Mouse (Mus musculus) neural tube, embryonic 11.5 days (tissue): ENCODE data around the gene Lmo7. TPM values are rescaled to one million over a fixed set of nuclear protein-coding genes. Genes with fewer than 3 reads are reported as not detected.

ENCODE experiments used
- ATAC-seq: fragments of 200-750 bp; cut with Nextera tagmentation; 2 replicates; pipeline ENCODE4 v1.8.0; 2017; ENCODE audit warnings: moderate number of reproducible peaks, mild to moderate bottlenecking, moderate TSS enrichment, moderate library complexity; ENCODE audit not compliant: insufficient read depth, low FRiP score, low TSS enrichment
- DNase-seq: peaks from one replicate; pipeline ENCODE4 v3.0.0-alpha.2; 2015; ENCODE audit warnings: low spot score
- H3K27ac ChIP-seq: fragments of 300-500 bp; sonication (generic); 2 replicates; pipeline ENCODE4 v1.5.1; 2014; ENCODE audit warnings: low read depth, mild to moderate bottlenecking, low read length
- H3K27me3 ChIP-seq: fragments of 300-500 bp; sonication (generic); 2 replicates; pipeline ENCODE4 v1.6.1; 2014; ENCODE audit warnings: mild to moderate bottlenecking, low read length, mixed read lengths; ENCODE audit not compliant: control insufficient read depth, insufficient read depth
- H3K36me3 ChIP-seq: fragments of 300-500 bp; sonication (generic); 2 replicates; pipeline ENCODE4 v1.6.1; 2014; ENCODE audit warnings: mild to moderate bottlenecking, low read length, moderate library complexity, mixed read lengths; ENCODE audit not compliant: control insufficient read depth, insufficient read depth
- H3K4me1 ChIP-seq: fragments of 300-500 bp; sonication (generic); 2 replicates; pipeline ENCODE4 v1.6.1; 2014; ENCODE audit warnings: low read length, mixed read lengths; ENCODE audit not compliant: control insufficient read depth, insufficient read depth
- H3K4me2 ChIP-seq: fragments of 300-500 bp; sonication (generic); 2 replicates; pipeline ENCODE4 v1.6.1; 2014; ENCODE audit warnings: low read depth, mild to moderate bottlenecking, moderate library complexity
- H3K4me3 ChIP-seq: fragments of 300-500 bp; sonication (generic); 2 replicates; pipeline ENCODE4 v1.5.1; 2014; ENCODE audit warnings: low read depth, low read length
- H3K9ac ChIP-seq: fragments of 300-500 bp; sonication (generic); 2 replicates; pipeline ENCODE4 v1.6.1; 2014; ENCODE audit warnings: mild to moderate bottlenecking, low read length
- H3K9me3 ChIP-seq: fragments of 300-500 bp; sonication (generic); 2 replicates; pipeline ENCODE4 v1.6.1; 2016; ENCODE audit warnings: low read length; ENCODE audit not compliant: control insufficient read depth
- WGBS: fragments of 180-500 bp; shearing (Covaris S2); extraction: QIAGEN DNeasy Blood & Tissue Kit; methylation state at CpG from one replicate; pipeline ENCODE4 v1.1.7; 2014; 5-methylcytosine and 5-hydroxymethylcytosine counted together
- polyA plus RNA-seq: library from polyadenylated mRNA; unstranded; fragments of >200 nt; fragmentation: Nextera tagmentation; extraction: Ambion mirVana; gene quantifications from 2 replicates; pipeline ENCODE4 v1.2.1, GENCODE M21; 2014

Lmo7 gene
- polyA plus RNA-seq, 1 experiment from 2014 or later: 2.8 TPM

GRCm38 (mm10) chr14:101737501-101737900, 7.7 kb downstream of the Lmo7 start:
- Histone ChIP-seq H3K27ac (no peak overlapping the region), H3K4me3 (no peak overlapping the region), H3K4me2 (no peak overlapping the region), H3K4me1 (no peaks in the 10 kb centered on the region), H3K27me3 (no peaks in the 10 kb centered on the region), H3K36me3 (no peaks in the 10 kb centered on the region), H3K9me3 (no peaks in the 10 kb centered on the region), H3K9ac (no peak overlapping the region)
- DNase-seq (no peak), ATAC-seq (no peak)
- WGBS: 87% methylated on average over 4 of the region's 4 CpGs

GRCm38 (mm10) chr14:101746635-101747034, 16.9 kb downstream of the Lmo7 start:
- H3K27me3 ChIP-seq: no peaks in the 10 kb centered on the region
- H3K4me1 ChIP-seq: no peaks in the 10 kb centered on the region
- DNase-seq (no peak), ATAC-seq (no peak)
- 80% methylated on average over 3 of the region's 3 CpGs for WGBS
- H3K4me2 ChIP-seq: no peak overlapping the region
- H3K36me3 ChIP-seq: no peaks in the 10 kb centered on the region
- H3K9ac ChIP-seq: no peak overlapping the region
- no peak overlapping the region for H3K4me3 ChIP-seq
- no peak overlapping the region for H3K27ac ChIP-seq
- H3K9me3 ChIP-seq: no peaks in the 10 kb centered on the region

- H3K9me3 ChIP-seq: no peaks in the 10 kb centered on the region
- H3K27me3 ChIP-seq: no peaks in the 10 kb centered on the region
- H3K4me2 ChIP-seq: no peak overlapping the region
- H3K9ac ChIP-seq: no peak overlapping the region
- DNase-seq: no peak
- 95% methylated on average over 11 of the region's 11 CpGs for WGBS
- no peak overlapping the region for H3K27ac ChIP-seq
- no peaks in the 10 kb centered on the region for H3K4me1 ChIP-seq
- no peaks in the 10 kb centered on the region for H3K36me3 ChIP-seq
- H3K4me3 ChIP-seq: no peak overlapping the region
- no peak for ATAC-seq
Observed at GRCm38 (mm10) chr14:101747811-101748210, 18.1 kb downstream of the Lmo7 start.

DNA sequence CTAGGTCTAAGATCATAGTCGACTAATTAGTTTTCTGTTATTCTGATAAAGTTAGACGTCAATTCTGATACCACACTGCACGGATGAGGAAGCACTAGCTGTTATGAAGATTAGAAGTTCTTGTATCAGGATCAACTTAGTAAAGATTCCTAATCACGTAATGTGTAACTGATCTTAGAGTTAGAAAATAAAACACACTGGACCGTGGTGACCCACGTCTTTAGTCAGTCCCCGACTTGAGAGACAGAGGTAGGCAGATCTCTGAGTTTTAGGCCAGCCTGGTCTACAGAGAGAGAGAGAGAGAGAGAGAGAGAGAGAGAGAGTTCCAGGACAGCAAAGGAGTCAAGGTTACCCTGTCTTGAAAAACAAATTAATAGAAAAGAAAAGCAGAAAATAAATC, 18.7 kb downstream of the Lmo7 start:
- Histone ChIP-seq H3K9me3 (no peaks in the 10 kb centered on the region), H3K4me2 (no peak overlapping the region), H3K4me1 (no peaks in the 10 kb centered on the region), H3K27me3 (no peaks in the 10 kb centered on the region), H3K4me3 (no peak overlapping the region), H3K9ac (no peak overlapping the region), H3K36me3 (no peaks in the 10 kb centered on the region), H3K27ac (no peak overlapping the region)
- WGBS: 91% methylated on average over 7 of the region's 7 CpGs
- DNase-seq (no peak), ATAC-seq (no peak)

DNA sequence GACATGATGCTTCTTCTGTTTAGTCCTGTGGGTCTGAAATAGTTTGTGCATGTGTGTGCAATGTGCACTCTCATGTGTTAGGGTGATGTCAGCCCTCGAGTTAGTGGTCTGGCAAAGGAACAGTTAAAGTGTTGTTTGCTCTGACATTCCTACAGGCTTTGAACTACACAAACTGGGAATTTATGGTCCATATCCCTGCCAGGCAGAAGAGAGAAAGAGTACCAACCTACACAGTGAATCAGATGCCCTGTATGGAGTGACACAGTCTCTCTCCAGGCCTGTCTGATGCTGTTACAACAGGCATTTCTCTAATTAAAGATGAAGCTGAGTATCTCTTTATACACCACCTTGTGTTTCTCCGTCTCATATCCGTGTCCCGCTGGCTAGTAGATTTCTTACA, 21.2 kb downstream of the Lmo7 start:
- 80% methylated on average over 4 of the region's 4 CpGs for WGBS
- no peaks in the 10 kb centered on the region for H3K4me1 ChIP-seq
- no peak overlapping the region for H3K9ac ChIP-seq
- H3K9me3 ChIP-seq: no peaks in the 10 kb centered on the region
- H3K36me3 ChIP-seq: no peaks in the 10 kb centered on the region
- H3K4me3 ChIP-seq: no peak overlapping the region
- no peaks in the 10 kb centered on the region for H3K27me3 ChIP-seq
- ATAC-seq: no peak
- no peak for DNase-seq
- H3K4me2 ChIP-seq: no peak overlapping the region
- H3K27ac ChIP-seq: no peak overlapping the region

DNA sequence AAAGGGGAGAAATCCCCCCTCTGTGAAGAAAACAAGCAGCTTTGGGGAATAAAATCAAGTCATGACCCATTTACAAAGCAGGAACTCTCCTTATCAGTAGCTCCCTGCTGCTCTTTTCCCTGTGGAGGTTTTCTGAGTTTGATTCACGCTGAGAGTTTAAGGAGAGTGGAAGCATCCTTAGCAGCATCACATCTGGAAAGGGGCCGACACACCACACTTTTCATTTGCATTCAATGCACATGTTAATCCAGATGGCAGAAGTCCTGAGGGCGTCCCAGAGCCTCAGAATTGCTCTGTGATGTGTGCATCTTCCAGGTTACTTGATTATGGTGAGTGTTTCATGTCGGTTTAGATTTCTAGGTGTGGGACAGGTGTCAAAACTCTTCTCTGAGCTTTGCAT, 25.7 kb downstream of the Lmo7 start:
- H3K4me1 ChIP-seq: no peaks in the 10 kb centered on the region
- no peaks in the 10 kb centered on the region for H3K9me3 ChIP-seq
- ATAC-seq (no peak), DNase-seq (no peak)
- no peaks in the 10 kb centered on the region for H3K27me3 ChIP-seq
- H3K4me2 ChIP-seq: no peak overlapping the region
- H3K9ac ChIP-seq: no peak overlapping the region
- H3K27ac ChIP-seq: no peak overlapping the region
- H3K36me3 ChIP-seq: no peaks in the 10 kb centered on the region
- no peak overlapping the region for H3K4me3 ChIP-seq
- 52% methylated on average over 4 of the region's 4 CpGs for WGBS

DNA sequence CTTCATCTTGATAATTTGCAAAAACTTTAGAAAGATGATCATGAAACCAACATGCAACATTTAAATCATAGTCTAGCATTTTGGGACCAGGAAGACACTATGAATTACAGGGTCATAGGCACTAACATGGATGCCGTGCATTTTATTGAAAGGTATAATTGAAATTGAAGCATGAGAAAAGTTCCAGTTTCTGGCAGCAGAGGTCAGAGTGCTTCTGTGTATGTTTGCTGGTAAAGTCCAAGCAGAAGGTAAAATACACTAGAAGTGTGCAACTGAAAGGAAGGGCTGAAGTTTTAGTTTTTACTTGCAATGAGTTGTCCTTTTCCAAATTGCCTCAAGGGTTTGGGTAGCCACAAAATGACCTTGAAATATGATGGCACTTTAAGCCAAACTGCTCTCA, 32.5 kb downstream of the Lmo7 start:
- Histone ChIP-seq H3K27me3 (no peaks in the 10 kb centered on the region), H3K4me1 (no peaks in the 10 kb centered on the region), H3K9me3 (no peaks in the 10 kb centered on the region), H3K36me3 (no peaks in the 10 kb centered on the region), H3K9ac (no peak overlapping the region), H3K4me3 (no peak overlapping the region), H3K4me2 (no peak overlapping the region), H3K27ac (no peak overlapping the region)
- WGBS: 80% methylated on average over 1 of the region's 1 CpGs
- DNase-seq (no peak), ATAC-seq (no peak)

- no peak overlapping the region for H3K27ac ChIP-seq
- ATAC-seq: no peak
- H3K9me3 ChIP-seq: no peaks in the 10 kb centered on the region
- no peak for DNase-seq
- 37% methylated on average over 3 of the region's 3 CpGs for WGBS
- H3K27me3 ChIP-seq: no peaks in the 10 kb centered on the region
- no peak overlapping the region for H3K9ac ChIP-seq
- no peak overlapping the region for H3K4me2 ChIP-seq
- no peak overlapping the region for H3K4me3 ChIP-seq
- no peaks in the 10 kb centered on the region for H3K36me3 ChIP-seq
- H3K4me1 ChIP-seq: no peaks in the 10 kb centered on the region
Observed at GRCm38 (mm10) chr14:101763762-101764295, 34.1 kb downstream of the Lmo7 start.

GRCm38 (mm10) chr14:101771336-101771735, 41.6 kb downstream of the Lmo7 start:
- ATAC-seq: no peak
- Histone ChIP-seq H3K4me1 (no peaks in the 10 kb centered on the region), H3K27ac (no peak overlapping the region), H3K27me3 (no peaks in the 10 kb centered on the region), H3K4me3 (no peak overlapping the region), H3K36me3 (no peaks in the 10 kb centered on the region), H3K9me3 (no peaks in the 10 kb centered on the region), H3K9ac (no peak overlapping the region), H3K4me2 (no peak overlapping the region)
- no peak for DNase-seq
- 95% methylated on average over 5 of the region's 5 CpGs for WGBS
